Mouse (Mus musculus) stomach, embryonic 16.5 days (tissue): ENCODE results near the gene Gtf2ird1. TPM values are rescaled to one million over a fixed set of nuclear protein-coding genes. Genes with fewer than 3 reads are reported as not detected.

Experiments
- ATAC-seq: fragments of 200-750 bp; cut with Nextera tagmentation; 2 replicates; pipeline ENCODE4 v1.8.0; 2017; ENCODE audit warnings: moderate number of reproducible peaks, moderate TSS enrichment; ENCODE audit not compliant: insufficient read depth, low FRiP score
- H3K27ac ChIP-seq: fragments of 300-500 bp; sonication (generic); 2 replicates; pipeline ENCODE4 v1.5.1; 2014; ENCODE audit warnings: low read length
- H3K27me3 ChIP-seq: fragments of 300-500 bp; sonication (generic); 2 replicates; pipeline ENCODE4 v1.6.1; 2014; ENCODE audit warnings: low read length, control low read depth, mixed read lengths; ENCODE audit not compliant: control insufficient read depth, insufficient read depth
- H3K36me3 ChIP-seq: fragments of 300-500 bp; sonication (generic); 2 replicates; pipeline ENCODE4 v1.6.1; 2014; ENCODE audit warnings: low read length; ENCODE audit not compliant: control insufficient read depth, insufficient read depth
- H3K4me1 ChIP-seq: fragments of 300-500 bp; sonication (generic); 2 replicates; pipeline ENCODE4 v1.6.1; 2014; ENCODE audit warnings: low read length, control low read depth, mixed read lengths; ENCODE audit not compliant: control insufficient read depth, insufficient read depth
- H3K4me2 ChIP-seq: fragments of 300-500 bp; sonication (generic); 2 replicates; pipeline ENCODE4 v1.6.1; 2014; ENCODE audit warnings: low read depth, low read length, mixed read lengths
- H3K4me3 ChIP-seq: fragments of 300-500 bp; sonication (generic); replicated peaks from 2 replicates; pipeline ENCODE4 v1.5.1; 2014; ENCODE audit warnings: mild to moderate bottlenecking, low read length
- H3K9ac ChIP-seq: fragments of 300-500 bp; sonication (generic); 2 replicates; pipeline ENCODE4 v1.6.1; 2014; ENCODE audit warnings: low read length
- H3K9me3 ChIP-seq: fragments of 300-500 bp; sonication (generic); replicated peaks from 2 replicates; pipeline ENCODE4 v1.6.1; 2016; ENCODE audit warnings: low read length, control low read depth; ENCODE audit not compliant: control insufficient read depth
- WGBS: fragments of 180-500 bp; shearing (Covaris S2); extraction: QIAGEN DNeasy Blood & Tissue Kit; methylation state at CpG from one replicate; pipeline ENCODE4 v1.1.7; 2014; 5-methylcytosine and 5-hydroxymethylcytosine counted together
- polyA plus RNA-seq: library from polyadenylated mRNA; unstranded; fragments of >200 nt; fragmentation: Nextera tagmentation; extraction: Ambion mirVana; gene quantifications from 2 replicates; pipeline ENCODE4 v1.2.1, GENCODE M21; 2015

The Gtf2ird1 gene
- polyA plus RNA-seq, 1 experiment from 2014 or later = 75.0 TPM

- Histone ChIP-seq H3K4me2 (no peak overlapping the region), H3K9ac (peak overlapping the region; percentile 31), H3K36me3 (no peaks in the 10 kb centered on the region), H3K4me3 (no peak overlapping the region), H3K27me3 (no peaks in the 10 kb centered on the region), H3K4me1 (peaks cover 12% of the 10 kb centered on the region), H3K27ac (no peak overlapping the region), H3K9me3 (no peaks in the 10 kb centered on the region)
- 62% methylated on average over 10 of the region's 10 CpGs for WGBS
- ATAC-seq = no peak
Measured at GRCm38 (mm10) chr5:134468158-134468765, 11.7 kb upstream of the Gtf2ird1 start.

- H3K9me3 ChIP-seq = no peaks in the 10 kb centered on the region
- 58% methylated on average over 8 of the region's 8 CpGs for WGBS
- no peak overlapping the region for H3K27ac ChIP-seq
- no peak overlapping the region for H3K4me2 ChIP-seq
- ATAC-seq = no peak
- no peak overlapping the region for H3K9ac ChIP-seq
- no peak overlapping the region for H3K4me3 ChIP-seq
- peaks cover 12% of the 10 kb centered on the region for H3K4me1 ChIP-seq
- no peaks in the 10 kb centered on the region for H3K27me3 ChIP-seq
- H3K36me3 ChIP-seq = no peaks in the 10 kb centered on the region
Measured at GRCm38 (mm10) chr5:134467030-134467549, 10.6 kb upstream of the Gtf2ird1 start.

GRCm38 (mm10) chr5:134466296-134467029, 9.9 kb upstream of the Gtf2ird1 start:
- ATAC-seq = no peak
- no peak overlapping the region for H3K9ac ChIP-seq
- H3K4me2 ChIP-seq = no peak overlapping the region
- H3K4me1 ChIP-seq = peaks cover 12% of the 10 kb centered on the region
- H3K27ac ChIP-seq = no peak overlapping the region
- 24% methylated on average over 21 of the region's 21 CpGs for WGBS
- H3K9me3 ChIP-seq = no peaks in the 10 kb centered on the region
- no peaks in the 10 kb centered on the region for H3K27me3 ChIP-seq
- H3K36me3 ChIP-seq = no peaks in the 10 kb centered on the region
- no peak overlapping the region for H3K4me3 ChIP-seq

GRCm38 (mm10) chr5:134465197-134465596, 8.7 kb upstream of the Gtf2ird1 start:
- WGBS = 77% methylated on average over 1 of the region's 1 CpGs
- Histone ChIP-seq H3K27me3 (no peaks in the 10 kb centered on the region), H3K9ac (no peak overlapping the region)

GRCm38 (mm10) chr5:134464225-134464624, 7.7 kb upstream of the Gtf2ird1 start:
- no peak overlapping the region for H3K9ac ChIP-seq
- ATAC-seq = no peak
- H3K27ac ChIP-seq = no peak overlapping the region
- WGBS = 68% methylated on average over 5 of the region's 5 CpGs
- H3K9me3 ChIP-seq = no peaks in the 10 kb centered on the region
- no peaks in the 10 kb centered on the region for H3K36me3 ChIP-seq
- H3K4me1 ChIP-seq = peaks cover 12% of the 10 kb centered on the region
- H3K27me3 ChIP-seq = no peaks in the 10 kb centered on the region
- no peak overlapping the region for H3K4me2 ChIP-seq
- no peak overlapping the region for H3K4me3 ChIP-seq

More at GRCm38 (mm10) chr5:134465197-134465596, 8.7 kb upstream of the Gtf2ird1 start:
- H3K27ac ChIP-seq = no peak overlapping the region
- peaks cover 12% of the 10 kb centered on the region for H3K4me1 ChIP-seq
- H3K4me3 ChIP-seq = no peak overlapping the region
- no peaks in the 10 kb centered on the region for H3K9me3 ChIP-seq
- ATAC-seq = no peak
- no peaks in the 10 kb centered on the region for H3K36me3 ChIP-seq
- H3K4me2 ChIP-seq = no peak overlapping the region

GRCm38 (mm10) chr5:134462731-134463130, 6.2 kb upstream of the Gtf2ird1 start:
- ATAC-seq = no peak
- Histone ChIP-seq H3K4me2 (no peak overlapping the region), H3K9ac (no peak overlapping the region), H3K4me3 (no peak overlapping the region), H3K9me3 (no peaks in the 10 kb centered on the region), H3K27ac (no peak overlapping the region), H3K4me1 (peaks cover 9% of the 10 kb centered on the region), H3K27me3 (no peaks in the 10 kb centered on the region), H3K36me3 (no peaks in the 10 kb centered on the region)
- WGBS = 81% methylated on average over 8 of the region's 8 CpGs

- Histone ChIP-seq H3K9me3 (no peaks in the 10 kb centered on the region), H3K27me3 (no peaks in the 10 kb centered on the region), H3K4me1 (peaks cover 9% of the 10 kb centered on the region), H3K4me2 (no peak overlapping the region), H3K4me3 (no peak overlapping the region), H3K27ac (no peak overlapping the region), H3K36me3 (no peaks in the 10 kb centered on the region), H3K9ac (no peak overlapping the region)
- ATAC-seq = no peak
- 69% methylated on average over 2 of the region's 2 CpGs for WGBS
Measured at GRCm38 (mm10) chr5:134462316-134462715, 5.8 kb upstream of the Gtf2ird1 start.

- no peak overlapping the region for H3K9ac ChIP-seq
- no peaks in the 10 kb centered on the region for H3K36me3 ChIP-seq
- H3K27ac ChIP-seq = no peak overlapping the region
- H3K4me2 ChIP-seq = no peak overlapping the region
- no peaks in the 10 kb centered on the region for H3K9me3 ChIP-seq
- no peaks in the 10 kb centered on the region for H3K4me1 ChIP-seq
- WGBS = 96% methylated on average over 4 of the region's 4 CpGs
- no peaks in the 10 kb centered on the region for H3K27me3 ChIP-seq
- no peak for ATAC-seq
- H3K4me3 ChIP-seq = no peak overlapping the region
Measured at GRCm38 (mm10) chr5:134460546-134460945, 4.0 kb upstream of the Gtf2ird1 start.

GRCm38 (mm10) chr5:134459096-134459495, 2.6 kb upstream of the Gtf2ird1 start:
- no peak overlapping the region for H3K4me2 ChIP-seq
- H3K9me3 ChIP-seq = no peaks in the 10 kb centered on the region
- peaks cover 7% of the 10 kb centered on the region; the same call in 1 of the 2 replicates for H3K4me1 ChIP-seq
- no peak overlapping the region for H3K27ac ChIP-seq
- no peak overlapping the region for H3K4me3 ChIP-seq
- H3K27me3 ChIP-seq = no peaks in the 10 kb centered on the region
- no peak overlapping the region for H3K9ac ChIP-seq
- 83% methylated on average over 7 of the region's 7 CpGs for WGBS
- ATAC-seq = no peak
- no peaks in the 10 kb centered on the region for H3K36me3 ChIP-seq
